Mouse (Mus musculus): ENCODE measurements at regions not wholly inside any gene's neighbourhood (a gene's known extent, or its start where the extent isn't known, plus 50 kb on each side); places are given as distances from the start of the nearest gene placed in this dataset.
"Not testable (repeated sequence)": the region's sequence is repeated elsewhere in the genome, so short reads cannot be mapped to it uniquely, and the experiment has no call there.

- no peak for DNase-seq (ENCODE audit: low spot score in 2 of 2)
Observed at GRCm38 (mm10) chr15:11479166-11479944, 79.9 kb upstream of the Tars start.

GRCm38 (mm10) chr15:11476248-11476647 lies 76.8 kb upstream of the Tars start:
- DNase-seq (ENCODE audit: low spot score in 2 of 2), result no peak

GRCm38 (mm10) chr15:11463341-11463740 lies 63.9 kb upstream of the Tars start:
- no peak for DNase-seq (ENCODE audit: low spot score in 2 of 2)

- not testable (repeated sequence) for DNase-seq (ENCODE audit: low spot score in 2 of 2)
Observed at GRCm38 (mm10) chr15:11461575-11461974, 62.1 kb upstream of the Tars start.

- no peak for DNase-seq (ENCODE audit: low spot score in 2 of 2)
Observed at GRCm38 (mm10) chr15:11459306-11459705, 59.8 kb upstream of the Tars start.

GRCm38 (mm10) chr15:11457278-11457677 lies 57.8 kb upstream of the Tars start:
- DNase-seq (ENCODE audit: low spot score in 2 of 2), result no peak

GRCm38 (mm10) chr15:11455982-11456381 lies 56.5 kb upstream of the Tars start:
- no peak for DNase-seq (ENCODE audit: low spot score in 2 of 2)

- peak; percentile 14 to 33 for DNase-seq (ENCODE audit: low spot score in 2 of 2)
Observed at GRCm38 (mm10) chr15:11455366-11455785, 55.9 kb upstream of the Tars start.

GRCm38 (mm10) chr15:11453997-11454396 lies 54.5 kb upstream of the Tars start:
- no peak for DNase-seq (ENCODE audit: low spot score in 2 of 2)

GRCm38 (mm10) chr15:11451635-11452034 lies 52.2 kb upstream of the Tars start:
- no peak for DNase-seq (ENCODE audit: low spot score in 2 of 2)

Measured in heart, adult 9 months (tissue).